Mouse (Mus musculus): ENCODE measurements around the gene Dynlt1b.
"Not testable (repeated sequence)": the region's sequence is repeated elsewhere in the genome, so short reads cannot be mapped to it uniquely, and the experiment has no call there.

Dynlt1b gene

DNA sequence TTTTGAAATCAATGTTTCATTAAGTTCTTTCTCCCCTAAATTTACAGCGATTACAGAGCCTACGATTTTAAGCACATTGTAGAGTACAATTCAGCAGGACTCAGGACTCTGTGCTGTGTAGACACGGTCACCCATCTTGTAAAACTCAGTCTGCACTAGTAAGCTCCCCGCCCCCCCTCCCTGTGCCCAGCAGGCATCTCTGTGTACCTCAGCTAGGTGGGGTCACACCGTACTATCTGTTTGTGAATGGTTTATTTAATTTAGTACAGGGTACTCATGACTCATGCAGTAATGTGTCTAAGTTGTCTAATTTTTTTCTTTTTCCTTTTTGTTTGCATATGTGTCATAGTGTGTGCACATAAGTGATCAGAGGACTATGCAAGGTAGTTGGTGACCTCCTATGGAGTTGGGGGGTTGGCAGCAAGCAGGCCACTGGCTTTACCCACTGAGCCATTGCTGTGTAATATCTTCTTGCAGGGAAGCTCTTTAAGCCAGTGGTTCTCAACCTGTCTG, 31.2 kb downstream of the Dynlt1b start:
- not testable (repeated sequence) for DNase-seq (ENCODE audit: low read depth, low spot score)

DNA sequence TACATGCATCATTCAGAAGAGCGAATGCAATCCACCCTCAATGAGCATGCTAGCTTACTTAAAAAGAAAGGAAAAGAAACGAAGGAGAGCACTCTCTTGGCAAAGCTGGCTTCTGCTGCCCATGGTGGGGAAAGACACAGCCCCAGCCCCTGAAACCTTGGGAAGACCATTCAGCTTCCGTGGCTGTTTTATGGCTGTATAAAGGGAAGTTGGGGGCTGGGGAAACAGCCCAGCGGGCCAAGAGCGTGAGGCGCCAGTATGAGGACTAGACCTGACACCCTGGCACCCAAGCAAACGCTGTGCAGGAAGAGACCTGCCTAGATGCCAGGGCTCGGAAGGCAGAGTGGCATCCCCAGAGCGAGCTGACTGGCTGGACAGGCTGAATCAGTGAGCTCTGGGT, 35.8 kb downstream of the Dynlt1b start:
- DNase-seq (ENCODE audit: low read depth, low spot score): not testable (repeated sequence)

DNA sequence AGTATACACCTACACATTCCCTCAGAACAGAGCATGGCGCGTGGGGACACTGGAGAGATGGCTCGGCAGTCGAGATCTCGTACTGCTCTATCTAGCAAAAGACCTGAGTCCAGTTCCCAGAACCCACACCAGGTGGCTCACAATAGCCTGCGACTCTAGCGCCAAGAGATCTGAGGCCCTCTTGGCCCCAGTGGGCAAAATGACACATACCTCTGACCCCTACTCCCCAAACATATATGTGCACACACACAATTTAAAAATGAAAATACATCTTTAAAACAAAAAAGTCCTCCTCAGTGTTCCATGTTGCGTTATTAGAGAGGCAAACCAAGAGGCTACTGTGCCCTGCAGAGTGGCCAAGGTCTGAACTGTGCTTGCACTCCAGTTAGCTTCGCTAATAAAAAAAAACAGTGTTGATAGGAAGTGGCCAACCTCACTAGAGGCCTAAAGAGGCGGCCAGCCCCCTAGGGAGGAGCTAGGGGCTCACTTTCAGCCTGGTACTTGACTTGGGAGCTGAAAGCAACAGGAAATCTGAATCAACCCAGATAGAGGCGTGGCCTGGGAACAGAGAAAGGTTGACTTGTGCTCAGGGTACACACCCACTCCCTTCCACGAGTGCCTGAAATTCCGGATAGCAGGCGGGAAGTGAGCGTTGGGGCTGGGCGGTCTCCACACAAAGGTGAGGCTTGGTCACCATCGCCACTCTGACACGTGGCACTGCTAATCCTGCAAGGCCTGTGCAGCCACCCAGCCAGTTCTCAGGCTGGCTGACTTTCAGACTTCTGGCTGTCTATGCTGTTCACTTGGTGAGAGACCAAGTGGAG, 37.9 kb downstream of the Dynlt1b start:
- DNase-seq (ENCODE audit: low read depth, low spot score): peak; percentile 89

DNA sequence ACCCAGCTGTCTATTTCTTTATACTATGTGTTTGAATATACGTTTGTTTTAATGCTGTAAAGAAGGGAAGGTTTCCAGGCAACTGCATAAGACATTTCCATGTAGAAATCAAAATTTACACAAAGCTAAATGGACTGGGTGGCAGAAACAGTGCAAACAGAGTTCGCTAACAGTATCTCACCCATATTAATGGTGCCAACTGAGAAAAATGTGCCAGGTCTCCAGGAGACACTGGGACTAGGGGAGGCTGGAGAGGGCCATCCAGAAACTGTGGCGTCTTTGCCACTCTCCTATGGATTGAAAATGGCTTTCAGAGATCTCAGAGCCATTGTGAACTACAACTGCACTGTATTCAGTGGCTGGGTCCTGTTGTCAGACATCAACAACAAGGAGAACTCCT, 40.1 kb downstream of the Dynlt1b start:
- DNase-seq (ENCODE audit: low read depth, low spot score): not testable (repeated sequence)

DNA sequence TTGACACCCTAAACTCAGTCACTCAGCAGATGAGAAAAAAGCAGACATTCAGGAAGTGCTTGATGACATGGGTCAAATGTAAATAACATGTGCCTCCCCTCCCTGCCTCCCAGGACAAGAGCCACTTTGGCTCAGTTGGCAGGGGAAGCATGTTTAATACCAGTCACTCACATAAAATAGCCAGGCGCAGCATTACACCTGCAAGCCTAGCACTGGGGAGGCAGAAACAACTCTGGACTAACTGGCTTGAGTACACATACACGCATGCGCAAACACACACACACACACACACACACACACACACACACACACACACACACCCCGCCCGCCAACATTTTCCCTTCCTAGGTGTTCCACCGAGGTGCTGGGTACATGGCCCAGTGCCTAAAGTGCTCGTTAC, 40.8 kb downstream of the Dynlt1b start:
- not testable (repeated sequence) for DNase-seq (ENCODE audit: low read depth, low spot score)

DNA sequence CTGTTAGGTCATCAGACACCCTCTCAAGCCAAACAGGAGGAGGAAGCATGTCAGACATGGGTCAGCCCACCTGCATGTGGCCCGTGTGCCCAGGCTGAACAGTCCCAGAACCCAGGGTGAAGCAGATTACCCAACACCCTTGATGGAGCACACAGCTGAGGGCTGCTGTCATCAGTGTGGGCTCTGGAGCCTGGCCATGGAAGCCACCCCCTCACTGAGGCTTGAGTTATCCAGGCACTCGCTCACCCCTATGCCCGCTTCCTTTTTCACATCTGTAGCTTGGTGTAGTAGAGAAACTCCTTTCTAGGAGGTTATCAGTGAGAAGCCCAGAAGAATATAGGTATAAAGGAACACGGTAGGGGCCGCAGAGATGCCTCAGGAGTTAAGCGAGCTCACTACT, 45.4 kb downstream of the Dynlt1b start:
- not testable (repeated sequence) for DNase-seq (ENCODE audit: low read depth, low spot score)

DNA sequence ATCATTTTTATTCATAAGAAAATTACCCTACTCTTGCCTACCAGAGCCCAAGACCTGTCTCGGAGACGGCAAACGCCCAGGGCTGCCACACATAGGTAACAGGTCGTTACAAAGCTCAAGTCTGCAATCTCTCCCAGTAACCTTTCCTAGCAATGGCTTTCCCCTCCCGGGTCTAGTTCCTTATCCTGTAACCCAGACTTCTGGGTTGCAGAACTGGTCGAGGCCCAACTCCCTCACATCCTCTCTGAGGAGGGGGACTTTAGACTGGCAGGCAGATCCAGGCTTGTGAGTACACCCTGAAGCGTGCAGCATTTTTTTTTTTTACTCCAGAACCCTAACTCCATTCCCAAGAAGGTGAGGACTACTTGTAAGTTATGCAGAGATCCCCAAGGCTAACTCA, 46.0 kb downstream of the Dynlt1b start:
- peak; percentile 28 for DNase-seq (ENCODE audit: low read depth, low spot score)

DNA sequence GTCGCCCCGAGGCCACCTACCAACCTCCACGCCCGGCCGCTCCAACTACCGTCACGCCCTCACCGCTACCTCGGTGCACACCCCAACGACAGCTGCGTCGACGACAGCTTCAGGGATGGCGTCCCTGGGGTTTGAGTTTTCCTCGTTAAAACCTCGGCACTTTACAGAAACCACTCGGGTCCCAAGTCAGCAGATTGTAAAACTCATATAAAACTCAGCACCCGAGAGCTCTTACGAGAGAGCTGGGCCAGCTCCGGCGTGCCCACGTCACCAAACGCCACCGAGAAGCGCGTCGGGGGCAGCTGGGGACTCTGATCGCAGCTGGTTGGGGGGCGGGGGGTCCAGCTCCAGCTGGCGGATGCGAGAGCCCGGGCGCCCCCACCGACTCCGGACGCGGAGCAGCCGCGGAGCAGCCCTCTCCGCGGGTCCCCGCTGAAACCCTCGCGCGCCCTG, 46.6 kb downstream of the Dynlt1b start:
- DNase-seq (ENCODE audit: low read depth, low spot score): peak; percentile 70

DNA sequence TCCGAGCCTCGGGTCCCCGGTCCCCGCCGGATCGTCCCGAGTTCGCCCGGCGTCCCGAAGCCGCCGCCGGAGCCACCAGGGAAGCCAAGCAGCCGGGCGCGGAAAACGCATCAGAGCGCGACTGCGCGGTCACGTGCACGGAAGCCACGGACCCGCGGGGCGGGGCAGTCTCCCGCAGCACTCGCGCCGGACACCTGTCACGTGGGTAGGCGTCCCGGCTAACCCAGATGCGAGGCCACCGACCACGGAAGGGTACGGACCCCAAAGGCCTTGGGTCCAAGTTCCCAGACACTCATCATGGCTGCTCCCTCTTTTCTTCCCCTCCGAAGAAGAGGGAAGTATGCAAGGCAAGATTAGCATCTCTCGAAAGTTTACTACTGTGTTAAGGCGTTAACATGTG, 47.1 kb downstream of the Dynlt1b start:
- DNase-seq (ENCODE audit: low read depth, low spot score): peak; percentile 53

DNA sequence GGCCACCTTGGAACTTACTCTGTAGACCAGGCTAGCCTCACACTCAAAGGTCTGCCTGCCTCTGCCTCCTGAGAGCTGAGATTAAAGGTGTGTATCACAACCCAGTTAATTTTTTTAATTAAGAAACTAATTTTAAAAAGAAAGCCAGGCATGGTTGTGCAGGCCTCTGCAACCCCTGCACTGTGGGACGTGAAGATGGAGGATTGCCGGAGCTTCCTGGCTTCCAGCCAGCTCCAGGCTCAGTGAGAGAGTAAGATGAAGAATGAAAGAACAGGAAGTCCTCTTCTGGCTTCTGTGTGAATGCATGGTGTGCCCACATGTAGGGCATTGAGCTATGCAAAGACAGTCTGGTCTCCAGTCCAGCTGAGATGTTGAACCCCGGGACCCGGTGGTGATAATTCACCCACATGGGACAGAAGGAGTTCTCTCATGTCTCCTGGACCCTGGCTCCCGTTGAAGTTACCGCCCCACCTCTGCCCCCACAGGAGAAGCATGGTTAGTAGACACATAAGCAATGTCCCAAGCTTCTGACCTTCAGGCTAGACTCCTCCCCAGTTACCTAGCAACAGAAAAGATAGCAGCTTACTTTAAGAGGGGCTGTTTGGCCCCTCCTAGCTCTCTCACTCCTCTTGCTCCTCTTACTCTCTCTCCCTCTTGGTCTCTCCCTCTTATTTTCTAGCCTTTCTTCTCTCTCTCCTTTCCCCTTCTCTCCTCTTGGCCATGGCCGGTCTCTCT, 51.1 kb downstream of the Dynlt1b start:
- DNase-seq (ENCODE audit: low read depth, low spot score): peak; percentile 57

DNA sequence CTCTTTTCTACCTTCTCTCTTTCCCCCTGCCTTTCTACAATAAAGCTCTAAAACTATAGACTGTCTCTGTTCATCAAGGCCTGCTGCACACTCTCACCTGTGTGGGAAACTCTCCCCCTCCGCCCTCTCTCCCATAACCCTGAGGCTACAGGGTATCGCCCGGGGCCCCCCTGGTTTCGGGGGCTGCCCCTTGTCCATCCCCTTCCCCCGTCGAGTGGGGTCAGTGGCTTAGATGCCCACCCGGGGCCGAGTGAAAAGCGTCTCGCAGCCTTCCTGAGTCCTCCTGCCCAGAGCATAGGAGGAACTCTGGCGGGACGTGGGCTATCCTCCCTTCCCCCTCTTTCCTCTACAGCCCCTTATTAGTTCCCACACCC, 51.7 kb downstream of the Dynlt1b start:
- DNase-seq (ENCODE audit: low read depth, low spot score): not testable (repeated sequence)

DNA sequence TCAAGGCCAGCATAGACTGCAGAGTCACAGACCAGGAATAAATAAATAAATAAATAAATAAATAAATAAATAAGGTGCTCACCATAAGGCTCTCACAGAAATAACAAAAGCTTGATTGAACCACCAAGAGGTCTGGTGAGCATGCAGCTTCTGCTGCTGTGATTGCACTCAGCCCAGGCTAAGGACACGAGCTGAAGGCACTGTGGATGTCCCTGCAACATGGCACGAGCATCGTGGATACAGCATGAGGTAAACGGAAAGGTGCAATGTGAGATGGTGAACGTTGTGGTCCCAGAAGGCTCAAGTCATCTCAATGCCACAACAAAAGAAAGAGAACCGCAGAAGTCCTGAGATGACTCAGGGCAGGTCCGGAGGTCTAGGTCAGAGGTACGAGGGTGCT, 52.3 kb downstream of the Dynlt1b start:
- peak; percentile 8 for DNase-seq (ENCODE audit: low read depth, low spot score)

Data from ES-CJ7 (cell line).